ENCODE assay signal across 18 mouse cellular contexts in the genomic region with DNA sequence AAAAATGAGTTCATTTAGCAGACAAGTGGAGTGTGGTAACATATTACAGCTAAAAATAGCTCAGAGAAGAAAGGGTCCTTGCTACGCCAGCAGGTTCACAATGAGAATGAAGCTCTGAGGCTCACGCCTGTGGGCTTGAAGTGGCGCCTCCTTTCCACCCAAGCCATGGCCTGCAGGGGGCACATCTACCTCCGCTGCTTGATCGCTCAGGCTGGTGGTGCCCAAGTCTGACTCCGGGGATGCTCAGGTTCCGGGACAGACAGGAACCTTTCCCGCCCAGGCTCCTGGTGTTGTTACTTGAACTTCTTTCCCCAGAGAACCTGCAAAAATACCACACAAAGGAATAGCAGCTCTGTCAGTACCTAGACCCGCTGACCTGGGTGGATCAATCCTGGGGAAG.
A peak's percentile ranks its signal among the peaks of the same experiment; 100 is the strongest.
DNase-seq lines count a peak whose midpoint lies in the region; ATAC-seq and TF ChIP-seq lines count a peak whose summit lies in the region.
"Had no signal": no experiment of that assay in that cellular context is flagged by ENCODE, and none has a peak within 500 bp of the region (broad histone marks: within the 10 kb centered on the region; RNA-seq: fewer than 3 reads in every experiment).

No protein-coding gene starts in this region.

- H3K4me3 ChIP-seq in forebrain, embryonic 11.5 days (ENCODE audit: low read depth, low read length), result no peak overlapping the region
- H3K4me3 ChIP-seq in forebrain, embryonic 13.5 days, result no peak overlapping the region
- H3K4me3 ChIP-seq in layer of hippocampus, adult 2 months, result no peak overlapping the region
- H3K4me3 ChIP-seq in E14TG2a.4 (replicated peaks; ENCODE audit: low read length), result peak overlapping the region; percentile 35
- H3K4me3 ChIP-seq: embryonic facial prominence, embryonic 13.5 days; limb, embryonic 15.5 days; stomach, embryonic 15.5 days had no signal

- ATAC-seq in forebrain, embryonic 11.5 days (replicated peaks; ENCODE audit: low FRiP score), result no peak
- ATAC-seq in forebrain, embryonic 13.5 days, result no peak
- no peak for ATAC-seq in megakaryocyte, adult 5-6 weeks (ENCODE audit: poor library complexity, severe bottlenecking)
- ATAC-seq: liver, postnatal 0 days had no signal

- H3K36me3 ChIP-seq in forebrain, embryonic 11.5 days (ENCODE audit: control insufficient read depth, insufficient read depth, low read length), result no peaks in the 10 kb centered on the region
- H3K36me3 ChIP-seq in forebrain, embryonic 13.5 days (ENCODE audit: poor library complexity, severe bottlenecking), result no peaks in the 10 kb centered on the region
- H3K36me3 ChIP-seq in E14TG2a.4 (ENCODE audit: insufficient read depth, low read length), result no peaks in the 10 kb centered on the region
- H3K36me3 ChIP-seq: embryonic facial prominence, embryonic 13.5 days; G1E; limb, embryonic 15.5 days; stomach, embryonic 15.5 days had no signal

- H3K9me3 ChIP-seq in forebrain, embryonic 11.5 days (ENCODE audit: control insufficient read depth, low read length), result no peaks in the 10 kb centered on the region
- H3K9me3 ChIP-seq in forebrain, embryonic 13.5 days (replicated peaks), result no peaks in the 10 kb centered on the region
- no peaks in the 10 kb centered on the region for H3K9me3 ChIP-seq in E14TG2a.4 (ENCODE audit: low read length)
- H3K9me3 ChIP-seq: embryonic facial prominence, embryonic 13.5 days; limb, embryonic 15.5 days; stomach, embryonic 15.5 days had no signal

- peak; percentile 60 for DNase-seq in forebrain, embryonic 11.5 days (ENCODE audit: low spot score)
- DNase-seq in layer of hippocampus, adult 2 months (ENCODE audit: low spot score in 2 of 2), result no peak
- no peak for DNase-seq in layer of hippocampus, adult 18-20 months (ENCODE audit: low spot score in 2 of 2)
- DNase-seq in brain, embryonic 14.5 days (ENCODE audit: low read depth), result peak; percentile 56
- DNase-seq: adrenal gland, postnatal 10 days; B cell, adult 2 months; heart, adult 18-20 months; liver, postnatal 0 days; right cerebral cortex, adult 18-20 months; spleen, adult 18-20 months; thymus, postnatal 25 days had no signal

- no peak overlapping the region for H3K9ac ChIP-seq in forebrain, embryonic 11.5 days (ENCODE audit: low read length)
- no peak overlapping the region for H3K9ac ChIP-seq in forebrain, embryonic 13.5 days
- H3K9ac ChIP-seq: embryonic facial prominence, embryonic 13.5 days; limb, embryonic 15.5 days; liver, postnatal 0 days; stomach, embryonic 15.5 days had no signal

- no peak overlapping the region for H3K4me2 ChIP-seq in forebrain, embryonic 11.5 days (ENCODE audit: low read depth, low read length, severe bottlenecking)
- H3K4me2 ChIP-seq in forebrain, embryonic 13.5 days, result no peak overlapping the region
- H3K4me2 ChIP-seq: embryonic facial prominence, embryonic 13.5 days; limb, embryonic 15.5 days; stomach, embryonic 15.5 days had no signal

- WGBS in forebrain, embryonic 11.5 days, result 62% methylated on average over 9 of the region's 9 CpGs
- 51% methylated on average over 9 of the region's 9 CpGs for WGBS in forebrain, embryonic 13.5 days

- TF ChIP-seq POLR2A in brain, embryonic 14.5 days (IDR thresholded peaks at IDR 0.05; ENCODE audit: borderline replicate concordance, extremely low read depth, insufficient read depth, insufficient read length, poor library complexity, severe bottlenecking), result no peak

- peaks cover 9% of the 10 kb centered on the region for H3K4me1 ChIP-seq in forebrain, embryonic 11.5 days (replicated peaks; ENCODE audit: control insufficient read depth, insufficient read depth, low read length)
- H3K4me1 ChIP-seq in forebrain, embryonic 13.5 days, result peaks cover 29% of the 10 kb centered on the region
- H3K4me1 ChIP-seq in E14TG2a.4 (replicated peaks; ENCODE audit: low read depth, low read length), result peaks cover 21% of the 10 kb centered on the region
- H3K4me1 ChIP-seq: embryonic facial prominence, embryonic 13.5 days; limb, embryonic 15.5 days; stomach, embryonic 15.5 days had no signal

- H3K27me3 ChIP-seq in forebrain, embryonic 11.5 days (ENCODE audit: control insufficient read depth, insufficient read depth, low read length), result 0 out of 2 replicates have a peak, but pooled peaks cover 3% of the 10 kb centered on the region
- peaks cover 20% of the 10 kb centered on the region for H3K27me3 ChIP-seq in forebrain, embryonic 13.5 days
- H3K27me3 ChIP-seq in E14TG2a.4 (ENCODE audit: insufficient read depth, low read length), result no peaks in the 10 kb centered on the region
- H3K27me3 ChIP-seq: embryonic facial prominence, embryonic 13.5 days; limb, embryonic 15.5 days; stomach, embryonic 15.5 days had no signal

- peak; percentile 59 for TF ChIP-seq CTCF in layer of hippocampus, adult 2 months (conservative IDR thresholded peaks at IDR 0.05)
- TF ChIP-seq CTCF in E14TG2a.4 (conservative IDR thresholded peaks at IDR 0.05; ENCODE audit: low read length), result no peak
- TF ChIP-seq CTCF in brain, embryonic 14.5 days (IDR thresholded peaks at IDR 0.05; ENCODE audit: borderline replicate concordance, extremely low read depth, insufficient read depth, insufficient read length), result peak; percentile 46; the same call in 1 of the 2 replicates

- no peak overlapping the region for H3K27ac ChIP-seq in forebrain, embryonic 11.5 days (ENCODE audit: low read depth, low read length)
- H3K27ac ChIP-seq in forebrain, embryonic 13.5 days, result no peak overlapping the region
- no peak overlapping the region for H3K27ac ChIP-seq in layer of hippocampus, adult 2 months
- H3K27ac ChIP-seq: embryonic facial prominence, embryonic 13.5 days; limb, embryonic 15.5 days; stomach, embryonic 15.5 days had no signal

Comparison
In these comparisons a context has a peak if more than half of its experiments do, and no peak if none do; other contexts are left out.
1. DNase-seq: peak in forebrain, embryonic 11.5 days (single experiment) and brain, embryonic 14.5 days (single experiment); none in layer of hippocampus, adult 2 months (0 of 2) and layer of hippocampus, adult 18-20 months (0 of 2).